Mouse (Mus musculus): ENCODE measurements at regions not wholly inside any gene's neighbourhood (a gene's known extent, or its start where the extent isn't known, plus 50 kb on each side); places are given as distances from the start of the nearest gene placed in this dataset.

DNA sequence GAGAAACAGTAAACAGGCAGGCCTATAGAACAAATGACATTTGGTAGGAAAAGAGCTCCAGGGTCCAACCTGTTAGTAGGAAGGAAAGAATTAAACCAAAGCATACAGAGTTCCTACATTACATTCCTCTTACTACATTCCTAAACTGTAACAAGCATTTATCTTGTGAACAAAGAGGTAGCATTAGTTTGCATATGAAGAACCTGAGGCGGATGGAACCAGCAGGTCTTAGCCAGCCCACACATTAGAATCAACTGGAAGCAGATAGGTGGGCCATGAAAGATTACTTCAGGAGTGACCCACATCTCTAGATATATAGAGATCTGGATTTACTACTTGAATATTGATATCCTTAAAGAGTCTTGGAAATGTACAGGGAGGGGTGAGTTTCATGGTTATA, 238.8 kb downstream of the Klf5 start:
- no peak for DNase-seq

DNA sequence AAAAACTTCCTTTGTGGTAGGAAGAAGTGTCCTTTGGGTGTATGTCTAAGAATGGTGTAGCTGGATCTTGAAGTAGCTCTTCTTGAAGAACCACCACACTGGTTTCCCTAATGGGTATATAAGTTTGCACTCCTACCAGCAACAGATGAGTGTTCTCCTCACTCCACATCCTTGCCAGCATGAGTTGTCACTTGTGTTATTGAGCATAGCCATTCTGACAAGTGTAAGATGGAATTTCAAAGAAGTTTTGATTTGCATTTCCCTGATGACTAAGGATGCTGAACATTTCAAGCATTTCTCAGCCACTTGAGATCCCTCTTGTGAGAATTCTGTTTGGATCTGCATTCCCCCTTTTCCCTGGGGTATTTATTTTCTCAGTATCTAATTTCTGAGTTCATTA, 243.2 kb downstream of the Klf5 start:
- no peak for DNase-seq

DNA sequence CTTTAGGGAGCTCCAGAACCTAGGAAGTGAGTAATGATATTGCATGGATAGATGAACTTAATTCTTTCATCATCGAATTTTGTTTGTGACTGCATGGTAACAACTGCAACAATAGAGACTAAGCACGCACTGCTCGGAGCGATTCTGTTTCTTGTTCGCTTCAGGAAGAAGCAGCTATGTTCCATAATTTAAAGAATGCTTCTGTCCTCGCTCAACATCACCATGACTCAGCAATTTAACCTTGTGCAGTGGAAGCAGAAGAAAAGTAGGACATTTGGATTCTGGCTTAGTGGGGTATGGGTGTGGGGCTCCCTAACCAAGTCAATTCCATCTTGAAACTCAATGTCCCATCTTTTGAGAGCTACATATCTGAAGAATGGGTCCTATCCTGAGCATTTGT, 249.4 kb downstream of the Klf5 start:
- no peak for DNase-seq

DNA sequence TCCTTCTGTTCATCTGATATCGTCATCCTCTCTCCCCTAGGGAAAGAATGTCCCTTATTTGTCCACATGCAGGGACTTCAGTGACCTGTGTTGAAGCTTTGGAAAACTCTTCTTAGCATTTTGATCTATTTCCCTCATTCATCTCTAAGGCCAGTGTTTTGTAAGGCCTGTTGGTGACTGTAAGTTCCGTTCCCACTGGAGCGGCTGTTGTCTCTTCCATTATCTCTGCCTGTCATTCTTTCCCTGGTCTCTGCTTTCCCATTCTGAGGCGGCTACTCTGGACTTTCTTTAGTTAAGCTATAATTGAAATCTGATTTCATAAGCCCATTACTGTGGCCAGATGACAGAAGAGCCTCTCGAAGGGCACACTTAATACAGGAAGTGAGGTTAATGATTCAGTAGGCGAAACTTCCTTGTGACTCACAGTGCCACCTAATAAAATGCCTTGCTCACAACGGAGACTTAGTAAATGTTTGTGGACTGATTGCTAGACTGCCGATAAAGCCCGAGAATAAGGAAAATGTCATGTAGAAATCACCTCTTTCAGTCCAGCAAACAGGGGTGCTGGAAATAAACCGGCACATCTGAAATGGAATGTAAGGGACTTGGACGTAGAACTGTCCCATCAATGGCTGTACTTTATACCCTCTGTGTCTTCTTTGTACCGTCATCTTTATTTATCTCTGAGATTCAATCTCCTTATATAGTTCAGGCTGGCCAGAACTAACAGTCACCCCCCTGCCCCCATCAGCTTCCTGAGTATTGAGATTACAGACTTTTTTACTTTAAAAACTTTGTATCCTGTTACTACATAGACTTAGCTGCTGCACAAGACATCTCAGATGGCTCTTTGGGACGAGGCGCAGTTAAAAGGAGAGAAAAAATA, 250.1 kb downstream of the Klf5 start:
- no peak for DNase-seq

DNA sequence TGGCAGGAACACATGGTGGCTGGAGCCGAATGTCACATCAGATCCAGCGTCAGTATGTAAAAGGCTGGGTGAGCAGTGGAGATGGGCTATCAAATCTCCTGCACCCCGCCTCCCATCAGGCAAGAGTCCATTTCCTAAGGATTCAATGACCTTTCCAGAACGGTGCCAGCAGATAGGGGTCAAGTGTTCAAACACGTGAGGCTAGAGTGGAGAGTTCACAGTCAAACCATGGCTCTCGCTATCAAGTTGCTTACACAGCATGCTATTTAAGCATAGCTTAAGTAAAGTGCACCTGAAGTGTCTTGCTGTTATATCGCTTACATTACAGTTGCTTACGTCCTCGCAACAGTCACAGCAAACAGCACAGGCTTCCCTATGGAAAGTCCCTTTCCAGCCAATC, 265.5 kb downstream of the Klf5 start:
- DNase-seq = no peak

DNA sequence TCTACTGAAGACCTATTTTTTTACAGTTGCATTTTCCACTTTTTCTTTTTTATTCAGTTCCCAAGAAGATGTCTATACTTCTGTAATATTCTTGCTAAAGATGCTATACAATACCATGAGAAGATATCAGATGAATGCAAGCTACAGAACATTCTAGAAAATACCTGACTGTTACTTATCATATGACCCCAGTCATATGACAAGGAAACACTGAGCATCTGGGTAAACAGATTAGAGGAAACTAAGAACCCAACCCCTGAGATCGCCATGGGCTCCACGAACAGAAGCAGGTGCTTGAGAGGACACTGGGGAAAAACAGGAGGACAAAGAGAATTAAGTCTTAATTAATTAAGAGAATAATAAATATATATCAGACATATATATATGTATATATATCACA, 275.7 kb downstream of the Klf5 start:
- DNase-seq = no peak

DNA sequence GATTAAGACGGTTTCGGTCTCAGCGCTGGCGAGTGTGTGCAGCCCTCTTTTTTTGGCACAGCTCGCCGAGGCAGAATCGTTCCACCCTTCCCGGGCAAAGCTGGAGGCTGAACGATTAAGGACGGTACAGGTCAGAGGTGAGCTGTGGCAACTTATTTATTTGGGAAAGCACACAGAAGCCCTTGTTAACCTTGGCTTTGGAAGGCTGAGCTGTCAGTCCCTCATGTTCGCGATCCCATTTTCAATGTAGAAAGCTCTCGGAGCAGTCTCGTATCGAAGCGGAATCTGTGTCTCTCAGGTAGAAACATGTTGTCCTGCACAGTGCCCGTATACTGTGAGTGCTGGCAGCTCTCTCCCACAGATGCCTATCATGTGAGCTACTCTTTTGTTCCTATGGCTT, 280.2 kb downstream of the Klf5 start:
- no peak for DNase-seq

DNA sequence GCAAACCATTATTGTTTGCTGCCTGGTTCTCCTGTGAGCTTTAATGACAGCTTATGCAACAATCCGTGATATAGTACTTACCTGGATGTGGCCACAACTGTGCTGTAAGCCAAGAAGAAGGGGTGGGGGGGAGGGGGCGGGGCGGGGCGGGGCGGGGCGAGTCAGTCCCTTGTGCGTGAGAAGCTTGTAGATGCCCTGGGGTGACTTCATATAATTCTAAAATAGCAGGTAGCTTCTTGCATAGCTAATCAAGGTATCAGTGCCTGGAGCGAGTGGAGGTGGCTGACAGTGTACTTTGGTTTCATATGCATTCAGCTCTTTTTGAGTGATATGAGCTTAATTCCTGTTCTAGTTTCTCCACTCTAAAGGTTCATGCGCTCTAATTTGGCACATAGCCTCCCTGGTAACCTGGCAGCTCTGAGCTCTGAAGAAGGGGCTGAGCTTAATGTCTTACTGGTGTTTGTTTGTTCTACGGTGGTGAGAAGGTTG, 280.8 kb downstream of the Klf5 start:
- no peak for DNase-seq

DNA sequence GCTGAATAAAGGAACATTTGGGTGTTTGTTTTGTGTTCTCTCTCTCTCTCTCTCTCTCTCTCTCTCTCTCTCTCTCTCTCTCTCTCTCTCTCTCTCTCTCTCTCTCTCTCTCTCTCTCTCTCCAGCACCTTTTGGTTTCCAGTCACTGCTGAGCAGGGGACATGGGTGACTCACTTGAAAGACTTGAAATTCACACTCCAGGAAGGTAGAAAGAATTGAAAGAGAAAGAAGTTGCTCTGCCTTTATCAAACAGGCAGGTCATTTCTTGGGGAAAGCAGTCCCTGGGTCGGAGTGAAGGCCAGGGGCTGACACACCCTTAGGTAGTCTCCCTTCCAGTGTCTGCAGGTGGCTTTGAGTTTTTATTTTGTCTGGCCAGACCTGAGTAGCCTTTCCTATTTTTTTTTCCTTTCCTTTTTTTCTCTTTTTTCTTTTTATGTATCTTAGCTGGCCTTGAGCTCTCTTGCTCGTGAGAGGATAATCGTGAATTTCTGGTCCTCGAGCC, 281.3 kb downstream of the Klf5 start:
- no peak for DNase-seq

DNA sequence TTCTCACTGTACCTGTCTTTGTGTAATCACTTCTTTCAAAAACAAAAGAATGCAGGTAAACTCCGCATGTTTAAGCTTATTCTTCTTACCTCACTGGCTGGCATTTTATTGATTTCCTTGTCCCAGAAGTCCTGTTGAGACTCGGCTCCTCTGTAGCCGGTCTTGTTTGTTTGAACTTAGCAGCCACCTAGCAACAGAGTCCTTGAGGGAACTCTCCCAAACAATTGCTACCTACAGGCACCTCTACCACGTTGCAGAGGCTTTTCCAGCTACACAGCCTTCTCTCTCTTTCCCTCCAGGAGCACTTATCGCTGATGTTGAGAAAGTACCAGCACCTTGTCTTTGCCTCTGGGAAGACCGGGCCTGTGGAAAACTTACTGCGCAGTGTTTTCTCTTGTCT, 285.7 kb downstream of the Klf5 start:
- DNase-seq = no peak

DNA sequence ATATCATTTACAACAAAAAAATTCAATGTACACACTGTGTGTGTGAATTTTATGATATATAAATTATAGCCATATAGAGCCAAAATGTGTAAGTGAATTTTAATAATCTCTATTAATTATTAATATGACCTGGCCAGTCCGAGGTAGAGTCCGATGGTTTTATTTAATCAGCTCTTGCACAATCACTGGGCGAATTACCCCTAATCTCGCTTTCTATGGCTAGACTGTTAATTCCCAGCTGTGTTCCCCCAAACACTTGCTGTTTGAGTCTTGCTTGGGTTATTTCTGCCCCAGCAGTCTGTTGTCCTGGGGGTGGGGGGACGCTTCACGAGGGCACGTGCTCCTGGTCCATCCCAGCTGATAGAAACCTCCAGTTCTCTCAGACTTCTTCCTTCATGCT, 287.5 kb downstream of the Klf5 start:
- DNase-seq = no peak

DNA sequence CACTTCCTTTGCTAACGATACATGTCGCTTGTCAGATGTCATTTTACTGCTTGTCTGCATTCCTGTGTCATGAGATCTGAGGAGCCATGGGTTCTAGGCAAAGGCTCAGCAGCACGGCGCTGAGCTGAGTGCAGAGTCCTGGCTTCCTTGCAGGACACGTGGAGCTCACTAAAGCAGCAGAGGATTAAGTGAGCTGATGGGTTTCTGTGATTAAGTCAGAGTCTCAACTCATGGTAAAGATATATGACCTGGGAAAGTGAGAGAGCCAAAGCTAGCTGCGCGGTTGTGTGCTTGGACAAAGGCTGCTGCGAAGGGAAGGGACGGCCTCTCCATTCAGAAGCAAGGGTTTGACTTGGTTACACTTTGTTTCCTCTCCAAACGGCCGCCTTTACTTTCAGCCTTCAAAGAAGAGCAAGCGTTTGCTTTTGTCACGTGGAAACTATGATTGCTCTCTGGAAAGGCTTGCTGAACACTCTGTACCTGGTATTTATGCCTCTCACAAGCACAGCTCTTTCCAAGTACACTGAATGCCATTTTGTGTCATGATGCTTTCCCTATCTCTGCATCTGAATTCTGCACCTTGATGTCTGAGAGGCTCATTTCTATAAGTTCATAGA, 292.5 kb downstream of the Klf5 start:
- no peak for DNase-seq

DNA sequence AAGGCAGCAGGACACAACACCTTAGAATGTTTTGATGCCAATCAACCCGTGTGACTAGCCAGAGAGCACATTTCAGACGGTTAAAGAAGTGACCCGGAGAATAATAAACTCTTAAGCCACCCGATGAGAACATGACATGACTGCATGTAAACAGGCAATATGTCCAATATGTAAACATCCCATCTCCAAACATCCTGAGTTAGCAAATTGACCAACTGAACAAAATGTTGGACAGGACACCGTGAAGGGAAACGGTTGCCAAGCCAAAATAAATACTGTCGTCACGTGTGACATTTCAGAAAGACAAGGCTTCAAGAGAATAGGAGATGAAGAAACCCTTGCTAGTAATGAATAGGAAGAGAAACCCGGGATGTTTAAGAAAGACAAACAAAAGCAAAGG, 294.4 kb downstream of the Klf5 start:
- no peak for DNase-seq

DNA sequence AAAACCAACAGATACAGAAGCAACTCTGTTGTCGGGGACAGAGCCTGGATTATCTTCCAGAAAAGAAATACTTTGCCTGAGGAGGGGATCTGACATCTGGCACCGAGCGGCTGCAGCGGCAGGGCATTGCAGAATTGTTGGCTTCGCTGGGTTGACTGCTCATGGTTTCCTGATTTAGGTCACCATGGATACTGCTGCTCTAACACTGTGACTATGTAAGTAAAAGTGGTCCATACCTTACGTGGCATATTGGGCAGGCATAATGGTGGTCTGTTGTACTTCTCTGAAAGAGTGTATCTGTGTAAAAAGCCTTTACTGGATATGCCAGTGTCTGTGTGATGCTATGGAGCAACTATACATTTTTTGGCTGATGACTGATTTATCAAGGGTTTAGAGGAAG, 295.4 kb downstream of the Klf5 start:
- DNase-seq = no peak

DNA sequence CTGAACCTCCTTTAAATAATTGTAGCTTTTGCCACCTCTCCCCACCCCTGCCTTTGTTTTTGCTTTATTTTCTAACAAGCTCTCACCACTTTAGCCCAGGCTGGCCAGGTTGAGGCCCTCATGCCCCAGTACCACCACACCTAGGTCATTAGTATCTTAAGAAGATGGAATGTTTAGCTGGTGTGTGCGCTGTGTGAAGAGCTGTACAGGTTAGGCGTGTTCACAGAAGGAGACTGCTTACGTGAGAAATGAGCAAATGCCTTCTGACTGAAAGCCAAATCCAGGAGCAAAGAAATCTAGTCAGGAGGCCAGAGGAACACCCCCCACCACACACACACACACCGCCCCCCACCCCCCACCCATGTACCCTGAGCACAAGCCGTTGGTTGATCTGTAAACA, 303.4 kb downstream of the Klf5 start:
- no peak for DNase-seq

DNA sequence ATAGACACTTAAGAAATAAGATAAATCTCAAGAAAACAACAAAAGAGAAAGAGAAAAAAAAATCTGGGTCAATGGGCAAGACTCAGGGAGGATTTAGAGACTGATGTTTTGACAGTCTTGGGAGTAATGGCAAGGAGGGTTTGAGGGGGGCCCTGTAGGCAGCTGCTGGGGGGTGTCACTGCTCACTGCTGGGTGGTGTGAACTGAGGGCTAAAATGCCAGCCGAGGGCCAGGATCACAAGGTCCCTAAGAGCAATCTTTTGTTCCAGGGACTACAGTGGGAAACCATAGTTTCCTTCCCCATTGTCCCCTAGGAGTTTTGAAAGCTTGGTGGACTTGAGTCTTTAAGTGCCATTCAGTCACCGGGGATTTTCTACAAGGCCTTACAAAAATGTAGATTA, 304.8 kb downstream of the Klf5 start:
- no peak for DNase-seq

DNA sequence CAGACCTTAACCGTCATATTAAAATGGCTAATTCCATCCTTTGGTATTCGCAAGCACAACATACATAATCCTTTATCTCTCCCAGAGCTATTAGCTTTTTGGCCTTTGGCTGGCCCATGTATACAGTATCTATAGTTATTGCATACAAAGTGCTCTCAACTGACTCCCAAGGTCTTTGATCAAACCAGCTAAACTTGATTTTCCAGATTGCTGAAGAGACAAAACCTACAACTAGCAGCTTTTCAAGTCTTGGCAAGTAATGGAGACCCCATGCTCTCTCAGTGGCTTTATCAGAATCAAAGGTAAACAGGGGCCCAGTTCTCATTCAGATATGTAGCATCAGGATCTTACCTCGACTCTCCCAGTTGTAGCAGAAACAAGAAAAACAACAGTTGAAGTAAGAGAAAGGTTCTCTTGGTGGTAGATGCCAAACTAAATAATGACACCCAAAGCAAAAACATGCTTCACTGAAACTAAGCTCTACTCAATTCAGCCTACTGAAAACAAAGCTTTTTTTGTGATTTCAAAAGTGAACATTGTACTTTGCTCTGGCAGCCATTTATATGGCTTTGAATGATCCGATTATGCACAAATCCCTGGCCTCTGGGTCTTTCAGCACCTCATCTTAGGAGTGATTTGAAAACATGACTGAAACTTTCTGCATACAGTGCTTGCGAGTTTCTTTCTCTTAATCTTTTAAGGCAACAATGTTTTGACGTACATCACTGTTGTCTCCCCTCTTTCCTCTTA, 307.0 kb downstream of the Klf5 start:
- no peak for DNase-seq

DNA sequence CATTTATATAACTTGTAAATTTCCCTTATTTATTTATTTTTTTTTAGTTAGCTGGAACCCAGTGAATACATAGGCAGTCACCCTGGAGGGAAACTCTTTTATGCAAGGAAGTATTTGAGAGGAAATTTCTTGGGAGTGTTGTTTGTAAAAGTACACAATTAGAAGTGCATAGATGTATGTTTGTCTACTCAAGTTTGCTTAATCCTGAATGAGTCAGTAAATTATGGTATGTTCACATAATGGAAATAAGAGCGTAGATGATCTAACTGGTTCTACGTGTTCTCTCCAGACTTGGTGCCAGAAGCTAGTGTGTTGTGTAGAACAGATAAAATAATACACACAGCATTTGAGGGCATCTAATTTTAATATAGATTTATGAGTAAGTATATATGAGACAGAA, 310.5 kb downstream of the Klf5 start:
- no peak for DNase-seq

DNA sequence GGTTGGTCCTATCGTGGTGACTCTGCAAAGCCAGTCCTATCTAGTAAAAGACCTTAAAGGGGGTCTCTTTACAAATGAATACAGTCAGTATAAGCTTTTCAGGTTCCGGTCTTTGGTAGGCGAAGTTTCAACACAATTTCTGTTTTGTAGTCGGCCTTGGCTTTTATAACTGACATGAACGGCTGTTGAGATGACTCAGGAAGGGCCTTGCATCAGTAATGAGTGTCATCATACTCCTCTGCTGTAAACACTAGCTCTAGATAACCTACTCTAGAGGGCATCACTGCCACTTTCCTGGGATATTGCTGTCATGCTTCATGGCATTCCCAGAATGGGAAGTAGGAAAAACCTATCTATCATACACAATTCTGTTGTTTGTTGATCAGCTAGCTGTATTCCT, 312.9 kb downstream of the Klf5 start:
- no peak for DNase-seq

DNA sequence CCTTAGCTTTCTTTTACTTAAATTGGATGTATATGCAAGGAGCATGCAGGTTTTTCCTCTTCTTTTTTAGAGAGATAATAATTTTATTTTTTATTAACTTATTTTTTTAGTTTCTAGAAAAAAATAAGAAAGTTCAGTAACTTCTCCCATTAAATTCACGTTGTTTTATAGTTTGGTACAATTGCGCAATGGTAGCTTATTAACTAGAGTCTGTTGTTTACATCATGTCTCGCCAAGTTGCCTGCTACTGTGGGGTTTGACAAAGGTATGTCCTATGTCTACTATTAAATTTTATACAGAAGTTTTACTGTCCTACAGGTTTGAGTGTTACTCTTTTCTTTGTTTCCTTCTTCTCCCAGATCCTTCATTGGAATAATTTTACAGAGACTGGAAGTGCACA, 313.6 kb downstream of the Klf5 start:
- DNase-seq = no peak

DNA sequence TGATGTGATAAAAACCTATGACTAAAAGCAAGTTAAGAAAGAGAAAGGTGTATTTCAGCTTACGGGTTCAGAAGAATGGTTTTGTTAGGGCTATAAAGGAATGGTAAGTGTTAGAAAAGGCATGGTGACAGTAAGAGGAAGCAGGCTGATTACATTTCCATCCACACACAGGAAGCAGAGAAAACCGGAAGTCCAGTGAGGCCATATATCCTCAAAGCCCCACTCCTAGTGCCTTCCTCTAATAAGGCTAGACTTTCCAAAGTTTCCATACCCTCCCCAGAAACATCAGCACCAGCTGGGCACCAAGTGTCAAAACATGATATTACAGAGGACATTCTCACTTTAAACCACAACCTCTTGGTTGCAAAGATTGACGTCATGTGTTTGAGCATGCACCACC, 316.3 kb downstream of the Klf5 start:
- DNase-seq = no peak

DNA sequence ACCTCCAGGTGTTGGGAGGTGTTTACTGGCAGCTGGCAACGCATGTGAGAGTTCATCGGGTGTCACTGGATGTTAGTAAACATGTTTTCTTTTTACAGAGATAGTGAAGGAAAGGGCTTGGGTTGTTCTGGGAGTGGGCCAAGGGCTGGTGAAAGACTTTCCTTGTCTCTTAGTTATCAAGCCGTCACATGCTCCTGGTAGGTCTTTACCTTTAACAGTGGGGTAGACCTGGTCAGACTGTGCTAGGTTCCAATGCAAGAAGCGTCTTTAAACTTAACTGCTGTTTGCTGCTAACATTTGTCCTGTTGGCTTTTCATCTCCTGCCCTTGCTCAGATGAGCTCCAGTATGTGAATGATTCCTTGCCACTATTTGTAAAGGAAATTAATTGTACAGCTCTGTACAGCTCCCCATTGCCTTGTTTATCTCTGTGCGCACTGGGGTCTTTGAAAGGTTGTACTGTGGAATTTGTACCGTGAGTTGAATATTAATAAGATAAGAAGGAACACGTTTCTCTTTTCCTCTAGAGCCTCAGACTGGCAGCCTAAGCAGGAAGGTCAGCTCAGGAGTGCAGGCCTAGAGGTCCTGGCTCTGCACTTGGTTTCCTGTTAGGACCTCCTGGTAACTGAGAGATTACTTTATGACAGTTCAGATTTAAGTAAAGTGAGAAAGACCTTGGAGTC, 318.3 kb downstream of the Klf5 start:
- no peak for DNase-seq

DNA sequence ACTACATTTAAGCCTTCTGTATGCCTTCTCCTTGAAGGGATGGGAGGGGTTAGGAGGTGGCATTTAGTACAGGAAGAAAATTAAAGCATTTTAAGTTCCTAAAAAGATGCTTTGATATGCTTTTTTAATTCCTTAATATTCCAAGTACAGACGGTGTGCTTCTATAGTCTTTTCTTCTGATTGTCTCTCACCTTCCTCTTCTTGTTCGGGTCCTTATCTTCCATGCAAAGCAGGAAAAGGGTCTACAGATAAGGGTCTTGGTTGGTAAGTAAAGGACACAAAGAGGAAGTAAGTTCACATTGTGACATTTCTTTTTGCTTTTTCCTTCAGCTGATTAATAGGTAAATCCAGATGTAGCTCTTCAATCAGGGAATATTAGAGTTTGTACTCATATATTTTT, 318.9 kb downstream of the Klf5 start:
- no peak for DNase-seq
